Mouse (Mus musculus) right cerebral cortex, postnatal 25 days (tissue): ENCODE measurements around the gene 2510002D24Rik.
"Not testable (repeated sequence)": the region's sequence is repeated elsewhere in the genome, so short reads cannot be mapped to it uniquely, and the experiment has no call there.

ENCODE experiments used
- DNase-seq: peaks from one replicate; pipeline ENCODE4 v3.0.0; 2022

Gene 2510002D24Rik

GRCm38 (mm10) chr16:18858551-18858950 lies 22.2 kb downstream of the 2510002D24Rik start:
- no peak for DNase-seq

GRCm38 (mm10) chr16:18860186-18860585 lies 23.8 kb downstream of the 2510002D24Rik start:
- DNase-seq = no peak

GRCm38 (mm10) chr16:18870495-18870894 lies 34.1 kb downstream of the 2510002D24Rik start:
- DNase-seq = not testable (repeated sequence)

- DNase-seq = no peak
These were observed 39.7 kb downstream of the 2510002D24Rik start for GRCm38 (mm10) chr16:18876091-18876441.

GRCm38 (mm10) chr16:18876442-18877308 lies 40.3 kb downstream of the 2510002D24Rik start, which contains the start of the genes Mrpl40 and Hira:
Gene Mrpl40, minus strand, starts transcription at chr16:18876862.
Gene Hira, plus strand, starts transcription at chr16:18877037.
- DNase-seq = peak; percentile 94

- DNase-seq = peak; percentile 58
These were observed 41.2 kb downstream of the 2510002D24Rik start for GRCm38 (mm10) chr16:18877386-18878090.

GRCm38 (mm10) chr16:18878091-18878720 lies 41.8 kb downstream of the 2510002D24Rik start:
- no peak for DNase-seq

- no peak for DNase-seq
These were observed 47.7 kb downstream of the 2510002D24Rik start for GRCm38 (mm10) chr16:18884044-18884443.
